Mouse (Mus musculus) liver (tissue): ENCODE measurements at regions not wholly inside any gene's neighbourhood (a gene's known extent, or its start where the extent isn't known, plus 50 kb on each side); places are given as distances from the start of the nearest gene placed in this dataset.

ENCODE experiments used
- DNase-seq: peaks from one replicate; pipeline ENCODE4 v3.0.0-alpha.2; 2020; ENCODE audit warnings: mixed read lengths

- no peak for DNase-seq
Measured at GRCm38 (mm10) chrX:16421159-16421558, 101.5 kb upstream of the Cypt1 start.

- no peak for DNase-seq
Measured at GRCm38 (mm10) chrX:16421663-16422062, 101.0 kb upstream of the Cypt1 start.

- DNase-seq: no peak
Measured at GRCm38 (mm10) chrX:16438088-16438487, 84.6 kb upstream of the Cypt1 start.

- peak; percentile 7 for DNase-seq
Measured at GRCm38 (mm10) chrX:16450496-16451078, 72.1 kb upstream of the Cypt1 start.
